Mouse (Mus musculus) kidney, postnatal 14 days (tissue): ENCODE measurements around the gene Retnlb.
"Not testable (repeated sequence)": the region's sequence is repeated elsewhere in the genome, so short reads cannot be mapped to it uniquely, and the experiment has no call there.

ENCODE experiments used
- DNase-seq: peaks from one replicate; pipeline ENCODE4 v3.0.0; 2022; ENCODE audit warnings: mixed read lengths

Gene Retnlb

DNA sequence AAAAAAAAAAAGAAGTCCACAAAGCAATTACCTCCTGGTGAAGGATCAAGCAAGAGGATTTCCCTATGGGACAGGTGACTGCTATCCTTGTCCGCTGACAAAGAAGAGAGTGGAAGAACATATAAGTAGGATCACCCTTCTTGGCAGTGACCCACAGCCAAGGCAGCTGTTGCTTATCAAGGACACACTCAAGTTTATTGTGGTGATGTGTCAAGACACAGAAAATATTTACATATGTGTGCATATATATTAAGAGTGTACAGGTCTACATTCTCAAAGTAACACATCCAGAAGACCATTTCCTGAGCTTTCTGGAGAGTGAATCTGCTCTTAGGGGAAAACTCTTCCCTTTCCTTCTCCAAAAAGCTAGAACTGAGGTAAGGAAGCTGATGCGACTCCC is at the start of gene Retnlb:
Gene Retnlb, plus strand, starts transcription at position 162 of the 400 bp plus-strand sequence.
- no peak for DNase-seq

DNA sequence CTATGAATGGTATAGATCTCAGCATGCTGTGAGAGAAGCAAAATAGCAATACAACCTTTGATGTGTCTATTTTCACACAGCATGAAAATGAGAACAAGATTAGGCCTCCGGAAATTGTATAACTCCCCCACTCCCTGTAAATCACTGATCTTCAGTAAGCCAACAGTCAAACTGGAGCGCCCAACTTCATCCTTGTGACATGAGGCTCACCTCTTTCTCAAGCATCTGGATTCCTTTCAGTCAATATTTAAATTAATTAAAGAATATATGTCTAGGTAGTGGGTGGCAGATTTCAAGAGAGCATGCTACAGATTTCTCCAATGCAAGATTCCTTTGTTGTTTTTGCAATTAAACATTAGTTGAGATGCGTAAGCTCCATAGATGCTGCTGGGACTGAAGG is 47.5 kb upstream of the Retnlb start:
- no peak for DNase-seq

DNA sequence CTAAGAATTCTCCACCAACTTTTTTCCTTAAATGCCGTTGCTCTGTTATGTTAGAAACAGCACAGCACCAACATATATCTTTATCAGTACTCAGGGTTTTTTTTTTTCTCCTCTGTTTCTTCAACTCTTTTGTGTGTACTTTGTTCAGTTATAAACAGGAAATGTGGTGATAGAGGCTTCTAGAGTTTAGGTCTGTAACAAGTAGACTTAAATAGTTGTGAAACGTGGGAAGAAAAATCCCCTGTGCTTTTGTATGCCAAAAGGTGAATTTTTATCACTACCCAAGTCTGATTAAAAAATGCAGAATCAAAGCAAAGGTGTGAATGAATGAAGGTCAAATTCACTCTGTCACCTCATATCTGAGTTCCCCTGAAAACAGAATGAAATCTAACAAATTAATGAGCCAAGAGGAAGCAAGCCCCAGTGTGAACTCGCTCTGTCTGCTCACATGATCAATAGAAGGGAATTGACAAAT is 44.6 kb upstream of the Retnlb start, which contains the start of gene Trat1:
Gene Trat1, minus strand, starts transcription at position 51 of the 475 bp plus-strand sequence.
- DNase-seq: no peak

DNA sequence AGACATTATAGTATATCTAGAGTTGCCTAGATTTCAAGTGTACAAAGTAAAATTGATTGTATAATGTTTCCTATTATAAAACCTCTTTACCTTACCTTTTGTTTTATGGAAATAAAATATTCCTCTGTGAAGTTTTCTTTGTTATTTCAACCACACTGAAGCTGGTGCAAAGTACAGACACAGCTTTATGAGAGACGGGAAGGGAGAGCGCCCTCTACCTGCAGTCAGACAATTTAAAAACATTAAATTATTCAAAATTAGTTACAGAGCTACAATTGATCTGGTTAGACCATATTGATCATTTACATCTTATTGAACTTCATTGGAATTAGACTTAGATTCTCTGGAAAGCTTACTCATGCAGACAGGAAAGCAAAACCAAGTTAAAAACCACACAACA is 39.4 kb upstream of the Retnlb start:
- DNase-seq: no peak

DNA sequence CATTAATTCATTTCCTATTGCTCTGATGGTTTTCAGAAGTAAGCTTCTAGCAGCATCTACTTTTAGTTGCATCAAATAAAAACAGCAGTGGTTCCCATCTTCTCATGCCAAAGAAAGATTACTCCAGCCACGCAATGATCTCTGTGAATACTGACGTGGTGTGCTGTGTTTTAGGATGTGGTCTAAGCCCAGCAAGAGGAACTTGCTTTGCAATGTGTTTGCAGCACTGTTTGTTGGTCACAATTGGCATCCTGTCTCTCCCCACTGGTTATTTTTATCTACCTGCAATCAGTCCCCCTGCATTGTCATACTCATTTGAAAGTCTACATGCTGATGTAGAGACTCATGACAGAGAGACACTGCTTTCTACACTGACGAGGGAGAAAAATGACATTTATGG is 30.4 kb upstream of the Retnlb start:
- DNase-seq: no peak

DNA sequence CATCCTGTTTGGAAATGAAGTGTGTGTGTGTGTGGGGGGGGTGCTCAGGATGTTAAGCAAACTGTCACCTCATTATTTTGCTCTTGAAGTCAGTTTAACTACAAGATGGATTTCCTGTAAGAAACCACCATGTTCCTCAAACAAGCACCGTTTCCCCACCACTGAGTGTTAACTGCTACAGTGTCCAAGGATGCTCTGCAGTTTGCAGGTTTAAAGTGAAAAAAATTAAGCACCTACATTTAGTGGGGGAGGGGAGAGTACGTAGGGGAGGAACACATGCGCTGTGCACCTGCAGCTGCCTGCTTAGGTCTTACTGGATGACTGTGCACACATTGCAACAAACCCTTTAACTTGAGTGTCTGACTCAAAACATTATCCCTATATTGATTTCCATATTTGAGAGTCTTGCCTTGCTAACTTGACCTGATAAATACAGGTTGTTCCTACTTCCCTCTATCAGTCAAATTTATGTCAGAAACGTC is 27.9 kb upstream of the Retnlb start:
- DNase-seq: no peak

DNA sequence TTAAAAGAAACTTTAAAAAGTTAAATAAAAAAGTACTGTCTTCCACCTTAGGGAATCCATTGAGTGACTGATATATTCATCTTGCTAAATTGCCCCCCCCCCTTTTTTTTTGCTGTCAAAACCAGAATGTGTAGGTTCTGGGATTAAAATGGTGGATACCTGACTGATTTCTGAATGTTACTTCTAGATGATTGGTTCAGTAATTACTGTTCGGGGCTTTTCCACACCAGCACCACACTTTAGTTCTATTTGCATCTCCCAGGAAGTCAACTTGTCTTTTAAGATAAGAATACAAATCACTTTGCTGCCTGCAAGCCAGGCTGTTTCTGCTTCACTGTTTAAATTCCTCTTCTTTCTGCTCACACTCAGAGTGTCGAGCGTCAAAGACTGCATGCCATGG is 18.4 kb upstream of the Retnlb start:
- DNase-seq: no peak

DNA sequence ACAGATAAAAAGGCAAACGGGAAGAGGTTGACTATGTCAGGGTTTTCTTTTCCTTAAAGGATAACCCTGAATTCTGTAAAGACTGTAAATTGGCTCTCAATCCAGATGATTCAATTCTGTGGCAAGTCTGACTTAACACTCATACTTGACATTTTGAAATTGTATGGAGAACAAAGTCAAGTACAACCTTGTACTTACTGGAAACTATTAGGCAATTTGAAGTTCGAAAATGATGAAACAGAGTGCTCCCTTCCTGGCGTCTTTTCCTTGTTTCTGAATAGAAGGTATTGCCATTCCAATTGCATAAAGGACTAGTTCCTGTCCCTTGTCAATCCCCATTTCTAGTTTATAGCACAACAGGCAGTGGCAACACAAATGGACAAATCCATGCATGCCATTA is 17.2 kb upstream of the Retnlb start:
- DNase-seq: no peak

DNA sequence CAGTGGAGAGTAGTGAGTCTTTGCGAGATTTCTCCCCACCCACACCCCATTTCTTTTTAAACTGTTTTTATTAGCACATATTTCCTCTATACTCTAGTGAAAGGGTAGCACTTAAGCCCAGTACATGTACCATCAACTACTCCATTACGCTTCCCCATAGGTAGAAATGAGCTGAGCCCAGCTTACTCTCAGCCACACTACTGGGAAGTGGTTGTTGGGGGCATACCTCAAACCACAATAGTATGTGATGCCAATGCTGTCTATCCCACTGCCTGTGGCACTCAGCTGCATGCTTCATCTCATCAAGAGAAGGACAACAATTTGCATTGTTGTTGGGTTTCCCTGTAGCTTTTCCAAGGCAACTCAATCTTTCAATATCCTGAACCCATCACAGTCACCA is 15.8 kb upstream of the Retnlb start:
- DNase-seq: no peak

DNA sequence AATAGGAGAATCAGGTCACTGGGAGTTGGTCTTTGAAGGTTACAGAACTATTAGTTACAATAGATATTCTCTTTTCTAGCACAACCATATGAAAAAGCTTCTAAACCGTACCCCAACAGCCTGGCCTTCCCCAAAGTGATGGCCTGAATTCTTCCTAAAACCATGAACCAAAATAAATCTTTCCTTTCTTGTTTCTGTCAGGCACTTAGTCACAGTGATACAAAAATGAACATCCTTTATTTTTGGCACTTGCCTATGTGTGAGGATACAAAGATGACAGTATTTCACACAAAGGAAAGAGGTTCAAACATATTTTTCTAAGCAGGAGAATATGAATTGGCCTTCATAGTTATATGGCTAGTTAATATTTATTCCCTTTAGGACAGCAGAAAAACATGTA is 11.2 kb upstream of the Retnlb start:
- no peak for DNase-seq

DNA sequence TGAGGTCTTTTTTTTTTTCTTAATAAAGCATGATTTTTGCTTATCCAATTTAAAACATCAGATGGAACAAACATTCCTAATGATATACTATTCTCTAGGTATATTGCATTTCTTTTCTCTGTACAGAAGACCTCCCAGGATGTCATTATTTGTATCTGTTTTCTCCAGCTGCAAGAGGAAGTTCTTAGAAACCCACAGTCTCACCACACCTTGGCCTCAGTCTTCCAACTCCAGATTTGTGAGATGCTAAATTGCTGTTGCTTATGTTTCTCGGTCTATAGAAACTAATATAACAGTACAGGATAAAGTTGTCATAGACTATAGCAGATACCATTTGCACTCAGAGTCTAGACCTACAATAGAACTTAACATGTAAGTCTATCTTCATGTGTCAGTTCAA is 10.1 kb upstream of the Retnlb start:
- DNase-seq: no peak

DNA sequence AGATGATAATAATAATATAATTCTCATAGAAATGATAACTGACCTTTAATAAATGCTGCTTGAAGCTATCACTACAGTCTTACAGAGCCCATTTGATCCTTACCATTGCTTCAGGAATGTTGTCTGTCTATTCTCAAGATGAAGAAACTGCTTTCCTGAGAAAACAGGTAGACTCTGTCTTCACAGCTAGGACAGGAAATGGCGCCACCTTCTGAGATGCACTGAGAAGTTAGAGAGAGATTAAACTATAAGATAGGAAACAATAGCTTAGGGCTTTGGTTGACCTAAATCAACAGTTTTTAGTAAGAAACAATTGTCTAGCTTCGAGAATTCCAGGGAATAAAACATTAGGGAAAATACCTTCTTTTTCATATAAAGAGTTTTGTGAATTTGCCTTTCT is 7.3 kb upstream of the Retnlb start:
- DNase-seq: no peak

DNA sequence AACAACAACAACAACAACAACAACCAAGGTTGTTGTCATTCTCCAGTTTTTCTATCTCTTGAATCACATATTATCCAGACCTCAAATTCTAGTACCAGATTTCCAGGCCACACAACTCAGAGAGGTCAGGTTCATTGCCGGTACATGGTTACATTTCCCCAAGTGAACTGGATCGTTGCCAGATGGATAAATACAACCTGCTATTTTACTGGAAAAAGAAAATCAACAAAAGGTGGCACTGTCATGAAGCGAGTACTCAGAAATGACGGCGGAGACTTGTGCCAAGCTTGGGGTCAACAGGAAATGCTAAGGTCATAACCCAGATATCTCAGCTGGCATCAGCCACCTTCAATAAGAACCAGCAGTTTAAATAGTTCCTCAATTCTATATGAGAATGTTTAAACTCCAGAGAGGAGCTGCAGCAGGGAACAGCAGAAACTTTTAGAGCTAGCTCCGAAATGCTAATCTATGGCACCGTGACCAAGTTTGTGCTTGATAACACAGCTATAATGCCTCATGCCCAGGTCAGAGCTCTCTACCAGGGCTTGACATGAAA is 4.7 kb upstream of the Retnlb start:
- no peak for DNase-seq

DNA sequence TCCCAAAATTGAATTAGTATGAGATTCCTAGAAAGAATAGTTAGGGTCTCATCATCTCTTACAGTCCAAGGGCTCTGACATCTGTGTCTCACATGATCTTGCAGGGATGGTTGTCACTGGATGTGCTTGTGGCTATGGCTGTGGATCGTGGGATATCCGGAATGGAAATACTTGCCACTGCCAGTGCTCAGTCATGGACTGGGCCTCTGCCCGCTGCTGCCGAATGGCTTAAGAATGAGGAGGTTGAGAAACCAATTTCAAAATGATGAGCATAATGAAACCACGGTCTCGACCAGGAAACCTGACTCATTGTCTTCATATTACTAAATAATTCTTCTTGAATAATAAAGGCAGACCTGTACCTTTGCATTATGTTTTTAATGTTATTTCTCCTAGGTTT is 1.9 kb downstream of the Retnlb start:
- no peak for DNase-seq

DNA sequence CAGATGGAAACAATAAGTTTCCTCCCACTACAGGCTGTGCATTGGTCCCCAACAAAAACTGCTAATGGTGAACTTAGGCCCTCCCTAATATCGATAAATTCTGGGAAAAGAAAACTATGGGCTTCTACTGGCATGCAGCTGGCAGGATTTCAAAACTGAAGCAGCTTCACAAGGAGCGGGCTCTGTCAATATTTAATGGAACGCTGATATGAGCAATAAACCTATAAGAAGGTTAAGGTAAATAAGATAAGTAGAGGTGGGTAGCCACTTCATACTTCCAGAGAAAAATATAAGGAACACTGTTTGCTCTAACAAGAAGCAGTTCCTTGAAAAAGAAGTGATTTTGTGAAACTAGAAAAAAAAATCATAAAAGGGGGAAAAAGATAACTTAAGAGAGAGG is 9.8 kb downstream of the Retnlb start:
- no peak for DNase-seq

DNA sequence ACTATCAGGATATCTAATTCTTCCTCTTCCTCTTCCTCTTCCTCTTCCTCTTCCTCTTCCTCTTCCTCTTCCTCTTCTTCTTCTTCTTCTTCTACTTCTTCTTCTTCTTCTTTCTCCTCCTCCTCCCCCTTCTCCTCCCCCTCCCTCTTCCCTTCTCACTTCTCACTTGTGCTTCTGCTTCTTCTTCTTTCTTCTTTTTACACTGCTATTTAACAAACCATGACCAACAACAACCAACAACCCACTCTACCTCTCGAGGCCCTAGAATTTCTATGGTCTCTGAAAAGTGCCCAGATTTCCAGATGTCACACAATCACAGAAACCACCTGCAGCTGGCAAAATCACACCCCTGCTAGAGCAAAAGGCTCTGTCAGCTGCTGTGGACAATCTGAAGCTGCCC is 11.0 kb downstream of the Retnlb start:
- DNase-seq: no peak

DNA sequence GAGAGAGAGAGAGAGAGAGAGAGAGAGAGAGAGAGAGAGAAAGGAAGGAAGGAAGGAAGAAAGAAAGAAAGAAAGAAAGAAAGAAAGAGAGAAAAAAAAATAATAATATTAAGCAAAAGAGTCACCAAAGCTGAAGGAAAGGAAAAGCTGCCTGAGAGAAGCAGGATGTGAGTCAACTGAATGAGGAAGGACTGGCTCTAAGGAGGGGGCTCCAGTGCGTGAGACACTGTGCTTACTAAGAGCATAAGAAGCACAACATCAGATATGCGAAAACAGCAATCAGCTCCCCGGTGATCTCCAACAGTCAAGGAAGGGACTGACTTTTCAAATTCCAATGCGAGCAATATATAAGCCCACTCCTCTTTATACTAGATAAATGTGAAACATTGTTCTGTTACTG is 12.4 kb downstream of the Retnlb start:
- no peak for DNase-seq

DNA sequence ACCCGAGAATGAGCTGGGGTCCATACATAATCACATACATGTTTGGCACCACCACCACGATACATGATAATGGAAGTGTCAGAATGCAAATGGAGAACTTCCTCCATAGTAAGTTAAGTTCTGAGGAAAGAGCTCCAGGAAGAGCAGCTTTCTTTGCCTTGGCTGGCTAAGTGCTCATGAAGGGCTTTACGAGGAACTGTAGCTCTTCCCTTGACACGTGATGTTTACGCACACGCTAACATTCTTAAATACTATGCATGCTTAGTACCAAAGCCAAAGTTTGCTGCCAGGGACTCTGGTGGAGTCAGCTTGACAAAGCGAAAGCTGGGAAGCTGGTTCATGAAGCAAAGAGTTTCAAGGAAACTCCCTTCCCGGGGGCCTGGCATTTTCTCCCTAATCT is 15.4 kb downstream of the Retnlb start:
- no peak for DNase-seq

DNA sequence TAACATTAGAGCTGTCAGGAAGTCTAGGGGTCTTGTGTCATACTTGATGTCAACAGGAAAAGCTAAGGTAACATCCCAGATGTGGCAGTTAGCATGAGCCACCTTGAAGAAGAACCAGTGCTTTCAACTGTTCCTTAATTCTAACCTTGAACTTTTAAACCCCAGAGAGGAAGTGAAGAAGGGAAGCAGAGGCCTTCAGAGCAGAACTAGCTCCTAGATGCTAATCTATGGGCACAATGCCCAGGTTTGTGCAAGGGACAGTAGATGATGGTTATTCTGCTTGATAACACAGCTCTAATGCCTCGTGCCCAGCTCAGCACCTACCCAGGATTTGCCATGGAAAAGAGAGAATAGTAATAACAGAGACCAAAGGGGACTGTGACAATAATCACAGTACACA is 17.0 kb downstream of the Retnlb start:
- DNase-seq: not testable (repeated sequence)

DNA sequence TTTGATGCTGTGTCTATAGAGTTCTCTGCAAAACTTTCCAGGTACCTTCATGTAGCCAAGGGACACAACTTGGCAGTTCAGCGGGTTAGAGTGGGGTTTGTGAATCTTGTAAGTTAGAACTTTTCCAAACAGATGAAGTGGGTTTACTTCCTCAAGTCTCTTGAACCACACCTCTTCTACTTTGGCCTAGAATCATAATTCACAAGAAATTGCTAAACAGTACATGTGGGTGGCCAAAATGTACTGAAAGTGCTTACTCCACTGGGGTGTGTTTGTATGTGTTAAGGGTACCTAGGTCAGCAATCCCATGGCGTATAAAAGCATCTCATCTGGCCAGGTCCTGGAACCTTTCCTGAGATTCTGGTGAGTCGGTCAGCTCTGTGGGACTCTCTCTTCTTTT is 25.6 kb downstream of the Retnlb start, which contains the start of gene Retnla:
Gene Retnla, plus strand, starts transcription at position 286 of the 400 bp plus-strand sequence.
- no peak for DNase-seq

DNA sequence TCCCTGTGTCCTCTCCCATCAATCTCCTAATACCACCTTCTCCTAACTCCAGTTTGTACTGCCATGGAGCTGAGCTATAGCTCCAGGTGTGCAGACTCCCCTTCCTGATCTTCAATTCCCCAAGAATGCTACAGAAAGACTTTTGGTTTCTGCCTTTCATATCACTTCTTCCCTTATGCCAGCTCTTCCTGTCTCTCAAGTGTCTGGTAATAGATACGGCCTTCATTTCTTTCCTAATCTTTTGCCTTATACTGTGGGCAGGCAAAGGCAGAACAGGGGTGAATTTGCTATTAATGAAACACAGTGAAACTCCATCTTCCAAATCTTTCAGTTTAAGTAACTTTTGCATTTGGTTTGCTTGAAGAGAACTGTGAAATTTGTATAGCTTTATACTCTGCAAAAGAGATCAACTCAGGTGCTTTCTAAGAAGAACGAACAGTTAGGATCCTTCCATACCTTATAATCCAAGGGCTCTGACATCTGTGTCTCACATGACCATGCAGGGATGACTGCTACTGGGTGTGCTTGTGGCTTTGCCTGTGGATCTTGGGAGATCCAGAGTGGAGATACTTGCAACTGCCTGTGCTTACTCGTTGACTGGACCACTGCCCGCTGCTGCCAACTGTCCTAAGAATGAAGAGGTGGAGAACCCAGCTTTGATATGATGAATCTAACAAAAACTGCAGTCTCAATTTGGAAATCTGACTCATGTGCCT is 27.2 kb downstream of the Retnlb start:
- no peak for DNase-seq

DNA sequence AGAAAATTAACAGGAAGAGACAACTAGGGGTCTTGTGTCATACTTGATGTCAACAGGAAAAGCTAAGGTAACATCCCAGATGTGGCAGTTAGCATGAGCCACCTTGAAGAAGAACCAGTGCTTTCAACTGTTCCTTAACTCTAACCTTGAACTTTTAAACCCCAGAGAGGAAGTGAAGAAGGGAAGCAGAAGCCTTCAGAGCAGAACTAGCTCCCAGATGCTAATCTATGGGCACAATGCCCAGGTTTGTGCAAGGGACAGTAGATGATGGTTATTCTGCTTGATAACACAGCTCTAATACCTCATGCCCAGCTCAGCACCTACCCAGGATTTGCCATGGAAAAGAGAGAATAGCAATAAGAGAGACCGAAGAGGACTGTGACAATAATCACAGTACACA is 48.3 kb downstream of the Retnlb start:
- not testable (repeated sequence) for DNase-seq

DNA sequence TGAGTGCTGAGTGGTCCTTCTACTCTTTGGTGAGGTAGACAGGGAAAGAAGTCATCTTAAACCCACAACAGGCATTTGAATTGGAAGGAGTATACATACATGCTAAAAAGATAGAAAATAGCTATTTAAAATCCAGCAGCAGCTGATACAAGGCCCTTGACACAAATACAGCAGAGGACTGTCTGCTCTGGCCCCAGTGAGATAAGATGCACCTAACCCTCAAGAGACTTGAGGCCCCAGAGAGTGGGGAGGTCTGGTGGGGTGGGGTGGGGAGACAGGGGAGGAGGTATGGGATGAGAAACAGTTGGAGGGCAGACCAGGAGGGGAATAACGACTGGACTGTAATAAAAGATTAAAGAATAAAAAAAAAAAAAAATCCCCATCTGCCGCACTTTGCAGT is 51.0 kb downstream of the Retnlb start:
- DNase-seq: no peak
